Mouse (Mus musculus) A20 (cell line): ENCODE results near the gene Snx10.

Experiments used
- DNase-seq: peaks from one replicate; pipeline ENCODE4 v3.0.0-alpha.2; 2011; ENCODE audit warnings: low read depth, low spot score

Gene Snx10

GRCm38 (mm10) chr6:51533467-51534200 is 9.9 kb downstream of the Snx10 start:
- no peak for DNase-seq

- DNase-seq: no peak
Observed at GRCm38 (mm10) chr6:51535571-51535970, 11.9 kb downstream of the Snx10 start.

GRCm38 (mm10) chr6:51540525-51540924 is 16.8 kb downstream of the Snx10 start:
- DNase-seq: no peak

- no peak for DNase-seq
Observed at GRCm38 (mm10) chr6:51541422-51541821, 17.7 kb downstream of the Snx10 start.

GRCm38 (mm10) chr6:51542147-51542546 is 18.4 kb downstream of the Snx10 start:
- peak; percentile 19 for DNase-seq

- DNase-seq: no peak
Observed at GRCm38 (mm10) chr6:51543639-51544117, 20.0 kb downstream of the Snx10 start.

GRCm38 (mm10) chr6:51544118-51544681 is 20.5 kb downstream of the Snx10 start:
- DNase-seq: peak; percentile 84

- peak; percentile 78 for DNase-seq
Observed at GRCm38 (mm10) chr6:51545219-51545859, 21.6 kb downstream of the Snx10 start.

- DNase-seq: no peak
Observed at GRCm38 (mm10) chr6:51546085-51546484, 22.4 kb downstream of the Snx10 start.

- no peak for DNase-seq
Observed at GRCm38 (mm10) chr6:51548757-51549156, 25.1 kb downstream of the Snx10 start.

- no peak for DNase-seq
Observed at GRCm38 (mm10) chr6:51551267-51551802, 27.6 kb downstream of the Snx10 start.

GRCm38 (mm10) chr6:51556562-51556961 is 32.9 kb downstream of the Snx10 start:
- DNase-seq: no peak

GRCm38 (mm10) chr6:51558311-51558710 is 34.6 kb downstream of the Snx10 start:
- no peak for DNase-seq

- peak; percentile 59 for DNase-seq
Observed at GRCm38 (mm10) chr6:51566771-51567680, 43.3 kb downstream of the Snx10 start.

GRCm38 (mm10) chr6:51569086-51569485 is 45.4 kb downstream of the Snx10 start:
- DNase-seq: no peak

GRCm38 (mm10) chr6:51573136-51573535 is 49.4 kb downstream of the Snx10 start:
- no peak for DNase-seq

GRCm38 (mm10) chr6:51574132-51574531 is 50.4 kb downstream of the Snx10 start:
- DNase-seq: no peak

- no peak for DNase-seq
Observed at GRCm38 (mm10) chr6:51578415-51578814, 54.7 kb downstream of the Snx10 start.

GRCm38 (mm10) chr6:51580040-51580680 is 56.5 kb downstream of the Snx10 start:
- peak; percentile 83 for DNase-seq

GRCm38 (mm10) chr6:51581418-51581817 is 57.7 kb downstream of the Snx10 start:
- DNase-seq: no peak

- DNase-seq: no peak
Observed at GRCm38 (mm10) chr6:51582051-51582450, 58.4 kb downstream of the Snx10 start.
